Mouse (Mus musculus) right cerebral cortex, adult 2 months (tissue): ENCODE measurements around the gene Taf1d.
"Not testable (repeated sequence)": the region's sequence is repeated elsewhere in the genome, so short reads cannot be mapped to it uniquely, and the experiment has no call there.

Source experiments
- DNase-seq, 2 experiments: peaks; one replicate each; pipeline ENCODE4 v3.0.0; 2021 to 2022; ENCODE audit warnings: low spot score in 2 of 2

Gene Taf1d

DNA sequence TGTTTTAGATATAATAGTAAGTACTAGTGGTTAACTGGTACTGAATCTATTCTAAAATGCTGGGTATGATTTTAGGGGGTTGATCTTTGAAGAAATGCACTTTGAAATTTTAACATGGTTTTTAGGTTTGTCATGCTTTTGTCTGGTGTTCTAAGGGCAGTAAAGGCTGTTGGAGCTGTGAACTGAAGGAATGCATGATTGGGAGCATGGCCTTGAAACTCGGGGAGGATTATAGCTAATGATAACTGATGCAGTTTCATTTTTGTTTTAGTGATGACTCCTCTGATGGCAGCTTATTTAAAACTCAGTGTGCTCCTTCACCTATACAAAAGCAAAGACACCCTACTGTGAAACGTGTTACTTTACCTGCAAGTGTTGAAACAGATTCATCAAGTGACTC, 2.2 kb downstream of the Taf1d start:
- no peak for DNase-seq

DNA sequence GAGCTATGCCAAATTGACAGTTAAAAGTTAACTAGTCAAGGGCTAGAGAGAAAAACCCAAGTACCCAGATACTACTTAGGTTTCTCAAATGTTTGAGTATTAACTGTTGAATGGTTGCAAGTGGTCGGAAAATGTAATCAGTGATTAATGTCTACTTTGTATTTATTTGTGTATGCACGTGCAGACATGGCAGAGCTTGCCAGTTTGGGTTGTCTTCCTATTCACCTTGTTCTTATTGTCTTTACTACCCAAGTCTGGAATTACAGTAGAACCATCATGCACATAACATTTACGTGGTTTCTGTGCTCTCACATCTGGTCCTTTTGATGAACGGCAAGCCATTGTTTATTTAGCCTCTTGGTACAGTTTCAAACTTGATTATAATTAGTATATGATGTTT, 3.4 kb downstream of the Taf1d start:
- no peak for DNase-seq

GRCm38 (mm10) chr9:15310179-15310578, 4.2 kb downstream of the Taf1d start:
- no peak for DNase-seq

DNA sequence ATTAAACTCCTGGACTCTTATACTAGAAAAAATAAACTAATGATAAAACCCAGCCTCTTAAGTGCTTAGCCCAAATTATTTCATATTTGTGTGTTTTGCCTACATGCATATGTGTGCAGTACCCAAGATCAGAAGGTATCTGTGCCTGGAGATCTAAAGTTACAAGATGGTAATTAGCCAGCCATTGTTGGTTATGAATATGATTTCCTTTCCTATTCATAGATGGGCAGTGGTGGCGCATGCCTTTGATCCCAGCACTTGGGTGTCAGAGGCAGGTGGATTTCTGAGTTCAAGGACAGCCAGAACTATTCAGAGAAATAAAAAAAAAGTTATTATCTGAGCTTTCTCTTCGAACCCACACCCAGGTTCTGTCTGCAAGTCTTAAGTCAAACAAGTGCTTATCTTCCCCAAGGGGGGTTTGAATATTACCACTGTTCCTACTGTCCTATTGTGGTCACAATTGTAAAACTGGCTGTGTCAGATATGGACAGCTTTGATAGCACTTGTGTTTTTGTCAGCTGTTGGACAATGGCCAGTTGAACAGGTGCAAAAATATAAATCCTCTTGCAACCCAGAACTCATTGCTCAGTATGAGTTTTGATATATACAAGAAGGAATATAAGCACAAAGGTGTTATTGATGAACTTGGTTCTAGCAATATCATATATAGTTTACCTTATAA, 6.2 kb downstream of the Taf1d start:
- DNase-seq = no peak

DNA sequence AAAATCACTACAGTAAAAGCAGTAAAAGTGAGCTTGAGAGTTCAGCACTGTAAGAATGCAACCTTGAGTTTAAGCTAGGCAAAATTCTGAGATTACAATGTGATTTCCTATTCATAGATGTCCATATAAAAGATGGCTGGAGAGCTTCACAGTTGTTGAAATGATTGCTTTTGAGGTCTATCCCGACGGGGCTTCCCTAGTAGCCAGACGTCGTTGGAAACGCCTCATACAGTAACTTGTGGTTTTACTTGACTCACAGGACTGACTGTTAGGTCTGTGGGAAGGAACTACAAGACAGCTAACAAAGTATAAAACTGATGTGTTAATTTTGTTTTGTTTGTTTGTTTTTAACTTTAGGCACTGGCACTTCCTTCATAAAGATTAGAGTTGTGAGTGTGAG, 7.6 kb downstream of the Taf1d start:
- no peak for DNase-seq

DNA sequence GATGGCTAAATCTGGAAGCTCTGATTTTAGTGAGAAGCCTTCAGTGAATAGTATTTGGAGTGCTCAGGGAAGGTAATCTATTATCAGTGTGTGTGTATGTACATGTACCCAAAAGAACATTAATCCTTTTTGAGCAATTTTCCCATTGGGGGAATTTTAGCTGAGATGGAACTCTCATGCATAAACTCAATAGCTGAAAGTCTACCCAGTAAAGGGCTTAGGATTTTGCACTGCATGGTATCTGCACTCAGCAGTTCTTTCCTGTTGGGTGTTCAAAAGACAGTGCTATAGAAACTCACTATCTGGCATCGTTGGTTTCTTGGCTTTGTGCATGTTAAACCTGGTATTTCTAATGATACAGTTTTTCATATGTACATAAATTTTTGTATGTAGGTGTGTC, 8.6 kb downstream of the Taf1d start:
- DNase-seq = no peak

DNA sequence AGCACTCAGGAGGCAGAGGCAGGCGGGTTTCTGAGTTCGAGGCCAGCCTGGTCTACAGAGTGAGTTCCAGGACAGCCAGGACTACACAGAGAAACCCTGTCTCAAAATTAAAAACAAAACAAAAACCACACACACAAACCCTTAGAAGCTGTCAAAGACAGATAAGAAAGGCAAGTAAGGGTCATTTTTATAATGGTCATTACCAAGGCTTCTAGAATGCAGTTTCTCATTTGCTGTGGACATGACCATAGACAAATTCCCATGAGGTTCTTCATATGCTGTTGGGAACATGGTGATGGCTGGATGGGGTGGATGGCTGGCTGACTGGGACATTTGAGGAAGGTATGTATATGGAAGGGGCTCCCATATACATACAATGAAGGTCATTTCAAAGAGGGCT, 10.3 kb downstream of the Taf1d start:
- DNase-seq = not testable (repeated sequence)

- DNase-seq = no peak
These were observed 11.5 kb downstream of the Taf1d start for GRCm38 (mm10) chr9:15317223-15318169.

GRCm38 (mm10) chr9:15318170-15318742, 12.2 kb downstream of the Taf1d start:
- no peak for DNase-seq

DNA sequence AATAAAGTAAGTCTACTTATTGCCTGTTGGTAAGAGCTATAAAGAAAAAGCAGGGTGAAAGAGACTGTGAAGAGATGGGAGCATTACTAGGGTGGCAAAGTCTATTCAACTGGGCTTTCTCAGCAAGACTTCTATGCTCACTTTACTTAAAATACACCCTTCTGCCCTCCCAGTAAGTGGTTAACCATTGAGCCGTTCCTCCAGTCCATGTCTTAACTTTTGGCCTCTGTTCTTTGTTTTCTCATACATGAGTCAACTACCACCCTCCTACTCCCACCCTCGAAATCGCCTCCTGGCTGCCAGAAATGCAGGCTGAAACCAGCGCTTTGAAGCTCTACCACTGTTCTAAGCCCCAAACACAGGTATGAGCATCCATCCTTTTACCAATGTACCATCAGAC, 31.8 kb downstream of the Taf1d start:
- no peak for DNase-seq

DNA sequence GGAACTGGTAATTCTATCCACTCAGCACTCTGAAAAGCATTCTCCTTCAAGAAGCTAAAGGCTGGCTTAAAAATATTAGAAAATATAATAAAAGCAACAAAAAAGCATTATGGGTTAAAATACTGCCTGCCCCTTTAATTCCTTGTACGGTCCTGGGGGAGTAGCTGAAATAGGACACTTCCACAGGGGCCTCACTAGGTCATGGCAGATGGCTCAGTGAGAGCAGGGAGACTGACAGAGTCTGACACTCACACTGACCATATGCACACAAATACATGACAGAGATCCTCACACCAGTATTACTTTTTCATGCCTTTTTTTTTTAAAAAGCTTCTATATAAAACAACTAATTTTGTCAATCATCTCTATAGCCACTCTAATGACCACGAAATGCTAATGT, 43.9 kb downstream of the Taf1d start:
- no peak for DNase-seq

DNA sequence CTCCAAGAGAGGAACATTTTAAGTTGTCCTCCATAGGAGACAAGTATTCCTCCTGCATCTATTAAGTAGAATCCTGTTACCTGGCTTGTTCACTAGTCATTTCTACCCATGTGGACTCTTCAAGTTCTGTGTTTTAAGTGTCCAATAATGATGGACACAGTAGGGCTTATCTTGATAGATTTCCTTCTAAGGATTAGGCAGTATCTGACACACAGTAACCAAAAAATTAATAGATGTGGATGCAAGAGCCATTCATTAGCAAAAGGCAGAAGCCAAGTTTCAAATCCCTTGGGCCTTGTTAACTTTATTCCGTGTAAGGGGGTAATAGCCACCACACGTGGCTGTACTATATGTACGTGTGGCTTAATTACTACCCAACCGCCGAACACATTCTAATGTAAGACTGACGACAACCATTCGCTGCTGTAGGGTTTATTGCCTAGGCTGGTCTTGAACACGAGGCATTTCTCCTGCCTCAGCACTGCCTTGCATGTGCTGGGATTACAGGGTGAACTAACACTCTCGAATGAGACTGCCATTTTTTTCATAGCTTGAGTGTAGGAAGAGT, 51.0 kb downstream of the Taf1d start:
- DNase-seq = no peak

GRCm38 (mm10) chr9:15357484-15358275, 51.7 kb downstream of the Taf1d start, which contains the start of gene Cep295:
Cep295 (minus strand) TSS chr9:15357788.
- peak; percentile 93 to 94 for DNase-seq

- no peak for DNase-seq
These were observed 58.8 kb downstream of the Taf1d start for GRCm38 (mm10) chr9:15364843-15365242.

DNA sequence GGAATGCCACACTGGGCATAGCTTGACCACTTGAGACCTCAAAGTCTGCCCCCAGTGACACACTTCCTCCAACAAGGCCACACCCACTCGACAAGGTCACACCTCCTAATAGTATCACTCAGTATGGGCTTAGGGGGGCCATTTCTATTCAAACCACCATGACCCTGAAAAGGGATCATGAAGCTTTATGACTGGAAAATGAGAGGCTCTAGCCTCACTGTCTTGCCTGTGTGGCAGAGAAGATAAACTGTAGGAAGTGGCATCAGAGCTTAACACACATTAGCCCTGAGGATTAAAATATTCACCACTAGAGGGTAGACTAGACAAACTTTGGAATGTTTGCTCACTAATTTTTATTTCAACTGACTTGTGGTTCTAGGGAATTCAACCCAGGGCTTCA, 59.8 kb downstream of the Taf1d start:
- DNase-seq = peak in 1 of 2 experiments; percentile 6

- DNase-seq = no peak
These were observed 60.2 kb downstream of the Taf1d start for GRCm38 (mm10) chr9:15366260-15366659.
